Comparison of ENCODE assay signal across 27 mouse cellular contexts in genomic region chr12:95816660-95817059, GRCm38 (mm10).
A peak's percentile ranks its signal among the peaks of the same experiment; 100 is the strongest.
DNase-seq lines count a peak whose midpoint lies in the region; ATAC-seq and TF ChIP-seq lines count a peak whose summit lies in the region.
"Had no signal": no experiment of that assay in that cellular context is flagged by ENCODE, and none has a peak within 500 bp of the region (broad histone marks: within the 10 kb centered on the region; RNA-seq: fewer than 3 reads in every experiment).

No protein-coding gene starts in this region.

- DNase-seq in heart, postnatal 0 days (ENCODE audit: low spot score), result peak; percentile 1
- DNase-seq in heart, adult 9 months (ENCODE audit: low spot score in 2 of 2), result no peak
- no peak for DNase-seq in left cerebral cortex, adult 2 months (ENCODE audit: extremely low spot score in 1 of 2, low spot score in 2 of 2)
- DNase-seq in left cerebral cortex, postnatal 10 days (ENCODE audit: extremely low spot score in 1 of 2, low spot score in 2 of 2), result no peak
- peak; percentile 30 for DNase-seq in 416B (ENCODE audit: low read depth)
- DNase-seq in stomach, postnatal 0 days (ENCODE audit: low spot score), result no peak
- no peak for DNase-seq in spleen, adult 18-20 months
- DNase-seq: adrenal gland, postnatal 10 days; adrenal gland, postnatal 36 days; cerebellum, adult 18-20 months; cerebellum, adult 9-11 months; cerebellum, postnatal 25 days; embryo, embryonic 11 days; gastrocnemius, postnatal 25 days; heart, adult 18-20 months; heart, postnatal 10 days; heart, postnatal 36 days had no signal

- H3K4me1 ChIP-seq in heart, postnatal 0 days (ENCODE audit: control insufficient read depth, insufficient read depth), result no peaks in the 10 kb centered on the region
- H3K4me1 ChIP-seq in stomach, postnatal 0 days (replicated peaks; ENCODE audit: control insufficient read depth, insufficient read depth), result no peaks in the 10 kb centered on the region
- H3K4me1 ChIP-seq: embryonic facial prominence, embryonic 10.5 days; embryonic facial prominence, embryonic 13.5 days; forebrain, embryonic 12.5 days; forebrain, embryonic 15.5 days had no signal

- no peak for TF ChIP-seq EP300 in heart, postnatal 0 days (IDR thresholded peaks at IDR 0.05; ENCODE audit: low read depth)
- no peak for TF ChIP-seq EP300 in stomach, postnatal 0 days (optimal IDR thresholded peaks at IDR 0.05)

- no peak overlapping the region for H3K4me3 ChIP-seq in heart, postnatal 0 days (ENCODE audit: low read depth, low read length)
- no peak overlapping the region for H3K4me3 ChIP-seq in left cerebral cortex, adult 2 months
- H3K4me3 ChIP-seq in stomach, postnatal 0 days (ENCODE audit: low read depth, low read length), result no peak overlapping the region
- H3K4me3 ChIP-seq: embryonic facial prominence, embryonic 10.5 days; embryonic facial prominence, embryonic 13.5 days; erythroblast, embryonic 14.5 days; forebrain, embryonic 12.5 days; forebrain, embryonic 15.5 days had no signal

- no peaks in the 10 kb centered on the region for H3K36me3 ChIP-seq in heart, postnatal 0 days (replicated peaks; ENCODE audit: control insufficient read depth, insufficient read depth, low read length)
- no peaks in the 10 kb centered on the region for H3K36me3 ChIP-seq in stomach, postnatal 0 days (ENCODE audit: control insufficient read depth, insufficient read depth, low read length)
- H3K36me3 ChIP-seq: embryonic facial prominence, embryonic 10.5 days; embryonic facial prominence, embryonic 13.5 days; forebrain, embryonic 12.5 days; forebrain, embryonic 15.5 days had no signal

- no peaks in the 10 kb centered on the region for H3K9me3 ChIP-seq in heart, postnatal 0 days (replicated peaks; ENCODE audit: control insufficient read depth, low read length)
- H3K9me3 ChIP-seq in stomach, postnatal 0 days (ENCODE audit: control insufficient read depth, low read length), result no peaks in the 10 kb centered on the region
- H3K9me3 ChIP-seq: embryonic facial prominence, embryonic 10.5 days; embryonic facial prominence, embryonic 13.5 days; forebrain, embryonic 12.5 days; forebrain, embryonic 15.5 days had no signal

- no peak overlapping the region for H3K4me2 ChIP-seq in heart, postnatal 0 days (ENCODE audit: low read depth, low read length)
- no peak overlapping the region for H3K4me2 ChIP-seq in stomach, postnatal 0 days (replicated peaks; ENCODE audit: low read depth)
- H3K4me2 ChIP-seq: embryonic facial prominence, embryonic 13.5 days; forebrain, embryonic 12.5 days; forebrain, embryonic 15.5 days; heart, embryonic 11.5 days; hindbrain, embryonic 14.5 days had no signal

- no peak overlapping the region for H3K27ac ChIP-seq in heart, postnatal 0 days (ENCODE audit: low read depth)
- no peak overlapping the region for H3K27ac ChIP-seq in left cerebral cortex, adult 2 months
- no peak overlapping the region for H3K27ac ChIP-seq in stomach, postnatal 0 days (replicated peaks)
- H3K27ac ChIP-seq: embryonic facial prominence, embryonic 10.5 days; embryonic facial prominence, embryonic 13.5 days; forebrain, embryonic 12.5 days; forebrain, embryonic 15.5 days; hindbrain, embryonic 14.5 days; hindbrain, postnatal 0 days had no signal

- intact Hi-C loops in left cerebral cortex, adult 2 months (cut with DNase I), result no loop called here
- intact Hi-C loops in left cerebral cortex, postnatal 10 days (cut with DNase I), result no loop called here

- H3K27me3 ChIP-seq in heart, postnatal 0 days (ENCODE audit: control insufficient read depth, insufficient read depth, low read length), result no peaks in the 10 kb centered on the region
- H3K27me3 ChIP-seq in stomach, postnatal 0 days (ENCODE audit: control insufficient read depth, insufficient read depth, low read length), result no peaks in the 10 kb centered on the region
- H3K27me3 ChIP-seq: embryonic facial prominence, embryonic 13.5 days; forebrain, embryonic 12.5 days; forebrain, embryonic 15.5 days had no signal

- peak; percentile 19; the same call in 1 of the 2 replicates for TF ChIP-seq CTCF in heart, postnatal 0 days (IDR thresholded peaks at IDR 0.05; ENCODE audit: low read depth)
- peak; percentile 17 for TF ChIP-seq CTCF in left cerebral cortex, adult 2 months (IDR thresholded peaks at IDR 0.05)
- peak; percentile 29; the same call in 1 of the 2 replicates for TF ChIP-seq CTCF in stomach, postnatal 0 days (IDR thresholded peaks at IDR 0.05; ENCODE audit: low read depth)

- ATAC-seq in heart, postnatal 0 days (ENCODE audit: insufficient read depth, low read depth), result no peak
- ATAC-seq in stomach, postnatal 0 days (ENCODE audit: low FRiP score, low TSS enrichment), result no peak
- ATAC-seq: activated CD4-positive, CD25-positive, alpha-beta regulatory T cell, adult 4 months; forebrain, embryonic 15.5 days; hindbrain, postnatal 0 days; inflammation-experienced regulatory T-cells, adult 6 months had no signal

- H3K9ac ChIP-seq in heart, postnatal 0 days (replicated peaks; ENCODE audit: low read depth, low read length), result no peak overlapping the region
- H3K9ac ChIP-seq in stomach, postnatal 0 days (ENCODE audit: low read length), result no peak overlapping the region
- H3K9ac ChIP-seq: embryonic facial prominence, embryonic 13.5 days; forebrain, embryonic 12.5 days; forebrain, embryonic 15.5 days; hindbrain, embryonic 14.5 days had no signal

Comparison
In these comparisons a context has a peak if more than half of its experiments do, and no peak if none do; other contexts are left out.
1. DNase-seq: peak in heart, postnatal 0 days (single experiment) and 416B (single experiment); none in heart, adult 9 months (0 of 2), left cerebral cortex, adult 2 months (0 of 2), left cerebral cortex, postnatal 10 days (0 of 2), stomach, postnatal 0 days (single experiment) and spleen, adult 18-20 months (0 of 2).
2. Peak in every context shown above with its lines, with median percentiles within 50 percentile points of each other: CTCF ChIP-seq.